Mouse (Mus musculus) kidney, embryonic 14.5 days (tissue): ENCODE data around the gene Alg5. TPM values are rescaled to one million over a fixed set of nuclear protein-coding genes. Genes with fewer than 3 reads are reported as not detected.

ENCODE experiments used
- ATAC-seq: fragments of 200-750 bp; cut with Nextera tagmentation; 2 replicates; pipeline ENCODE4 v1.8.0; 2017; ENCODE audit warnings: moderate number of reproducible peaks, mild to moderate bottlenecking, moderate TSS enrichment, moderate library complexity; ENCODE audit not compliant: low FRiP score, low TSS enrichment
- H3K27ac ChIP-seq: fragments of 300-500 bp; sonication (generic); 2 replicates; pipeline ENCODE4 v1.5.1; 2014; ENCODE audit warnings: low read depth, mild to moderate bottlenecking, low read length, moderate library complexity, mixed read lengths
- H3K27me3 ChIP-seq: fragments of 300-500 bp; sonication (generic); 2 replicates; pipeline ENCODE4 v1.6.1; 2014; ENCODE audit warnings: mild to moderate bottlenecking, low read length; ENCODE audit not compliant: control insufficient read depth, insufficient read depth
- H3K36me3 ChIP-seq: fragments of 300-500 bp; sonication (generic); 2 replicates; pipeline ENCODE4 v1.6.1; 2014; ENCODE audit warnings: low read length, mixed read lengths; ENCODE audit not compliant: control insufficient read depth, insufficient read depth
- H3K4me1 ChIP-seq: fragments of 300-500 bp; sonication (generic); 2 replicates; pipeline ENCODE4 v1.6.1; 2014; ENCODE audit warnings: low read length, mixed read lengths; ENCODE audit not compliant: control insufficient read depth, insufficient read depth
- H3K4me2 ChIP-seq: fragments of 300-500 bp; sonication (generic); replicated peaks from 2 replicates; pipeline ENCODE4 v1.6.1; 2014; ENCODE audit warnings: low read depth, mild to moderate bottlenecking, low read length
- H3K4me3 ChIP-seq: fragments of 300-500 bp; sonication (generic); 2 replicates; pipeline ENCODE4 v1.5.1; 2014; ENCODE audit warnings: mild to moderate bottlenecking, low read length
- H3K9ac ChIP-seq: fragments of 300-500 bp; sonication (generic); 2 replicates; pipeline ENCODE4 v1.6.1; 2014; ENCODE audit warnings: low read depth, mild to moderate bottlenecking, low read length, moderate library complexity
- H3K9me3 ChIP-seq: fragments of 300-500 bp; sonication (generic); 2 replicates; pipeline ENCODE4 v1.6.1; 2016; ENCODE audit warnings: low read length; ENCODE audit not compliant: control insufficient read depth
- WGBS: fragments of 180-500 bp; shearing (Covaris S2); extraction: QIAGEN DNeasy Blood & Tissue Kit; methylation state at CpG from one replicate; pipeline ENCODE4 v1.1.7; 2014; 5-methylcytosine and 5-hydroxymethylcytosine counted together
- polyA plus RNA-seq: library from polyadenylated mRNA; unstranded; fragments of >200 nt; fragmentation: Nextera tagmentation; extraction: Ambion mirVana; gene quantifications from 2 replicates; pipeline ENCODE4 v1.2.1, GENCODE M21; 2014

The Alg5 gene
- polyA plus RNA-seq, 1 experiment from 2014 or later, result 66.3 TPM

DNA sequence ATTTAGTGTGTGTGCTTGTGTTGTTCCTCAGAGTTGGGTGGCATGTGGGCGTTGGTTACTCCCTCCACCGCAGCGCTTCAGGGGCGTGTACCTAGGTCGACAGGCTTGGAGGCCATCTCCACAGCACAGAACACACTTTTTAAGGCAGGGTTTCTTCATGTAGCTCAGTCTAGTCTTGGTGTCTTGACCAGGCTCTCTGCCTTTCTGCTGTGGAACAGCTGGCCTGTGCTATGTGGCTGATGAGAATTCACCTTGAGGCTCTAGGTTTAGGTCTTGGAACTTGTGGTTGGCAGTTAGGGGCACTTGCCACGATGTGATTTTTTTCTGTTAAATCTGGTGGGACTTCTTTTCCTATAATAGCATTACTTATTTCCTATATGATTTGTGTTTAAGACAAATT is 21.1 kb upstream of the Alg5 start, which contains the start of gene Gm21958:
Gene Gm21958 (minus strand): TSS at position 101 of the 400 bp plus-strand sequence.
- Histone ChIP-seq H3K36me3 (peaks cover 81% of the 10 kb centered on the region), H3K4me2 (no peak within 1 kb of the TSS), H3K4me1 (no peaks in the 10 kb centered on the region), H3K27ac (no peak within 1 kb of the TSS), H3K9me3 (no peaks in the 10 kb centered on the region), H3K4me3 (no peak within 1 kb of the TSS), H3K9ac (no peak within 1 kb of the TSS), H3K27me3 (no peaks in the 10 kb centered on the region)
- 91% methylated on average over 6 of the region's 6 CpGs for WGBS
- no peak for ATAC-seq

DNA sequence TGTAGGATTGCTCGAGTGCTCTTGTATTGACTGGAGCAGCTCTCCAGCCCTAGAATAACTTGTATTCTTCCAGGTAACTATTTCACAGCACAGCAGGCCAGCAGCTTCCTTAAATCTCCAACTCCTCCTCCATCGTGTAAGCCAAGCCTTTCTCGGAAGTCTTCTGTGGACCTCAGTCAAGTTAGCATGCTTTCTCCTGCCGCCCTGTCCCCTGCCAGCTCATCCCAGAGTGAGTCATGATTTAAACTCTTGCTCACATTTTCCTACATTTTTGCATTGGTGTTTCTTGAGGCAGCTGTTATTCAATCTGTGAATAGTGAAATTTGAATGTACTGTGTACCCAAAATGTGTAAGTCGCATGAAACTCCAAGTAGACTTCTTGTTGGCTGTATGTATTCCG is 19.9 kb upstream of the Alg5 start:
- no peak overlapping the region for H3K4me2 ChIP-seq
- H3K27me3 ChIP-seq, result no peaks in the 10 kb centered on the region
- H3K4me1 ChIP-seq, result no peaks in the 10 kb centered on the region
- WGBS, result 90% methylated on average over 6 of the region's 6 CpGs
- H3K9ac ChIP-seq, result no peak overlapping the region
- no peak for ATAC-seq
- H3K27ac ChIP-seq, result no peak overlapping the region
- H3K4me3 ChIP-seq, result no peak overlapping the region
- no peaks in the 10 kb centered on the region for H3K9me3 ChIP-seq
- H3K36me3 ChIP-seq, result peaks cover 77% of the 10 kb centered on the region

DNA sequence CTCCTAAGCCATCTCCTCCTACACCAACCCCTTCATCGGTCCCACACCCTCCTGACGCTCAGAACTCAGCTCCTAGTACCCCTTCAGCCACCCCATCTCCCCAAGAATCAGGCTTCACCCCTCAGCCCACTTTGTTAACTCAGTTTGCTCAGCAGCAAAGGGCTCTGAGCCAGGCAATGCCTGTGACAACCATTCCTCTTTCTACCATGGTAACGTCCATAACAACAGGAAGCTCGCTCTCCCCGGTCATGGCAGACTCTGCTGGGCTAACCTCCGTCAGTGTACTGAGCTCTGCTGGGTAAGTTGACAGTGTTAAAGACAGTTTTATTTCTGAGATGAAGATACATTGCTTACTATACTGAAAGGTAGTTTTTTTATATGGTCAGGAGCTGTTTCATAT is 18.0 kb upstream of the Alg5 start:
- Histone ChIP-seq H3K36me3 (peaks cover 76% of the 10 kb centered on the region), H3K4me2 (no peak overlapping the region), H3K27ac (no peak overlapping the region)

DNA sequence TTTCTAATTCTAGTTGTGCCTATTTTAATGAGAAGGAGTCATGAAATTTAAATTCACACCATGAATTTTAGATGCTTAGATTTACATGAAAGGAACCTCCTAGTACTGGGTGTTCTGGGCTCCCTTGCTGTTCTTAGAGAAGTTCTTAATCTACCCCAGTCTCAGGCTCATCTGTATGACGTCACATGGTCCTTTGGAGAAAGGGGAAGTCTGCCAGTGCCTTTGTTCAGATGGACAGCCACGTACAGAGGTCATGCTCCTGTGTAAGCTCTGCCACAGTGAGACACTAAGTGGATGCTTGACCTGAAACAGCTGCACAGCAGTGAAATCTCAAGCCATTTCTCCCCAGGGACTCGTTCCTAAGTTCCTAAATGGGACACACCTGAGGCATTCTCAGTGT is 16.4 kb upstream of the Alg5 start:
- H3K27me3 ChIP-seq, result no peaks in the 10 kb centered on the region
- no peak overlapping the region for H3K9ac ChIP-seq
- H3K4me2 ChIP-seq, result no peak overlapping the region
- H3K9me3 ChIP-seq, result no peaks in the 10 kb centered on the region
- 77% methylated on average over 3 of the region's 3 CpGs for WGBS
- H3K27ac ChIP-seq, result no peak overlapping the region
- ATAC-seq, result no peak
- no peak overlapping the region for H3K4me3 ChIP-seq
- H3K4me1 ChIP-seq, result no peaks in the 10 kb centered on the region
- peaks cover 86% of the 10 kb centered on the region for H3K36me3 ChIP-seq

More for the DNA sequence above, 18.0 kb upstream of the Alg5 start:
- no peak overlapping the region for H3K4me3 ChIP-seq
- H3K9me3 ChIP-seq, result no peaks in the 10 kb centered on the region
- H3K9ac ChIP-seq, result no peak overlapping the region
- no peaks in the 10 kb centered on the region for H3K27me3 ChIP-seq
- ATAC-seq, result no peak
- 86% methylated on average over 6 of the region's 6 CpGs for WGBS
- H3K4me1 ChIP-seq, result no peaks in the 10 kb centered on the region

DNA sequence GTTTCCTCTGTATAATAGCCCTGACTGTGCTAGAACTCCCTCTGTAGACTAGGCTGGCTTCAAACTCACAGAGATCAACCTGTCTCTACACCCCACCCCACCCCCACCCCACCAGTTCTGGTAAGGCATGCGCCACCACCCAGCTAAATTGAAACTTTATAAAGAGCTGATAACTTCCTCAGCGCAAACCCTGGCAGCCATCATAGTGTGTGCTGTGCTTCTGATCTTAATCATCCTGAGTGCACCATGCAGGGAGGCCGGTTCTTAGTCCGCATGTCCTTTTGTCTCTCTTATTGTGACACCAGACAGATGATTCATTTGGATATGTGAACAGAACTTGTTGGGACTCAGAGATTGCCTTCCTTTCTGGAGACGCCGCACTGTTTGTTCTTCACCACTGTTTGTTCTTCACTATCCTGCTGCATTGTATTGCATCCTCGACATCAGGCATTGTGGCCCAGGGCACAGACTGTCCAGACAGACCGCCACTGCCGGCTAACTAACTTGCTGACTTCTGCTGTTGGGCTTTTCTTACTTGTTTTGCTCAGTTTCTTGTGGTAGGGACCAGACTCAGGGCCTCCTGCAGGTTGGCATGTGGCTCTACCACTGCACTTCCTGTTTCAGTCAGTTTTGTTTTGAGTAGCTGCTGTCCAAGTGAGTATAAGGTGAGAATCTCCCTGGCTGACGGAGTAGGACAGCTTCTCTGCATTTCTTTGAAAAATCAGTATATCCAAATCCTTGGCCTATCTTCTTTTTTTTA is 11.4 kb upstream of the Alg5 start:
- H3K4me3 ChIP-seq, result no peak overlapping the region
- no peak overlapping the region for H3K4me2 ChIP-seq
- no peaks in the 10 kb centered on the region for H3K9me3 ChIP-seq
- no peak overlapping the region for H3K27ac ChIP-seq
- H3K36me3 ChIP-seq, result peaks cover 77% of the 10 kb centered on the region
- no peaks in the 10 kb centered on the region for H3K4me1 ChIP-seq
- no peaks in the 10 kb centered on the region for H3K27me3 ChIP-seq
- no peak for ATAC-seq
- no peak overlapping the region for H3K9ac ChIP-seq
- 92% methylated on average over 10 of the region's 10 CpGs for WGBS

DNA sequence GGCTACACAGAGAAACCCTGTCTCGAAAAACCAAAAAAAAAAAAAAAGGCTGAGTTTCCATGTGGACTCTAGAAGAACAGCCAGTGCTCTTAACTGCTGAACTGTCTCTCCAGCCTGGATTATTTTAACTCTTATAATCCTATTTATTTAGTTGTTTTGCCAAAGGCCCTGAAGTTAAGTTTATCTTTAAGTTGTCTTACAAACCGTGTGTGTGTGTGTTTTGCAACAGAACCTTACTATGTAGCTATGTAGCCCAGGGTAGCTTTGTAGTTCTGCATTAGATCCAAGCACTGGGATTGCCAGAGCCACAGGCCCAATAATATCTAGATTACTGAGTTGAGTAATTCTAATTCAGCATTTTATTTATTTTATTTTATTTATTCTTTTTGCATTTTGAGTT is 10.0 kb upstream of the Alg5 start:
- Histone ChIP-seq H3K9ac (no peak overlapping the region), H3K4me2 (no peak overlapping the region), H3K9me3 (no peaks in the 10 kb centered on the region), H3K4me1 (no peaks in the 10 kb centered on the region), H3K27me3 (no peaks in the 10 kb centered on the region), H3K27ac (no peak overlapping the region), H3K4me3 (no peak overlapping the region), H3K36me3 (peaks cover 81% of the 10 kb centered on the region)
- no peak for ATAC-seq
- 82% methylated on average over 2 of the region's 2 CpGs for WGBS

DNA sequence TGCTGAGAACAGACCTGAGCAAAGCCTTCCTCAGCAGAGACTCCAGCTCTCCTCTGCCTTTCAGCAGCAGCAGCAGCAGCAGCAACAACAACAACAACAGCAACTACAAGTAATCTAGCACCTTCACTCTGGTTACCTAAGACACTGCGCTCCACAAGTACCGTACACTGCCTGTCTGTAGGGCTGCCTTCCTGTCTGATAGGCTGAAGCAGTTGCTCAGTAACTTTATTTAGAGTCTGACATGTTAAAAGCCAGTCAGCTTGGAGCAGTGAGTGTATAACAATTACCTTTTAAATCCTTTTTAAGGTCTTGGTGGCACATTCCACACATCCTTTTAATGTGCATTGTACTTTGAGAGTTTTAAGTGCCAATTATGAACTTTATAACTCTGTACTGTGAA is 7.8 kb upstream of the Alg5 start:
- Histone ChIP-seq H3K9ac (no peak overlapping the region), H3K27ac (no peak overlapping the region), H3K4me1 (no peaks in the 10 kb centered on the region), H3K9me3 (no peaks in the 10 kb centered on the region), H3K4me3 (no peak overlapping the region), H3K4me2 (no peak overlapping the region), H3K36me3 (peaks cover 82% of the 10 kb centered on the region), H3K27me3 (no peaks in the 10 kb centered on the region)
- no peak for ATAC-seq
- WGBS, result 91% methylated on average over 2 of the region's 2 CpGs

DNA sequence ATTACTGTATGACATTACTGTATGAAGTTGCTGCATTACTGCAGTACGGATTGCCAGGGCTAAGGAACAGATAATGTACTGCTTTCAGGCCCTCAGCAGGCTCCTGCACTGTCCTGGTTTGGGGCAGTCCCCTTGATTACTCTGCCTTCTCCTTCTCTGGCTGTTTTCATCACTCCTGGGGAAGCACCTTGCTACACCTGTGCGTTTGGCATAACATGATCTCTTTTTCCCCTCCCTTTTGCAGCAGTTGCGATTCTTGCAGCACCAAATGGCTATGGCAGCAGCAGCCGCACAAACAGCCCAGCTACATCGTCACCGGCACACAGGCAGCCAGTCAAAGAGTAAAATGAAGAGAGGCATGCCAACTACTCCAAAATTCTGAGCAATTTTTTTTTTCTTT is 7.2 kb upstream of the Alg5 start:
- Histone ChIP-seq H3K36me3 (peaks cover 82% of the 10 kb centered on the region), H3K4me1 (peaks cover 5% of the 10 kb centered on the region; the same call in 1 of the 2 replicates), H3K27me3 (no peaks in the 10 kb centered on the region), H3K9me3 (no peaks in the 10 kb centered on the region), H3K27ac (no peak overlapping the region), H3K4me3 (no peak overlapping the region), H3K9ac (no peak overlapping the region), H3K4me2 (no peak overlapping the region)
- ATAC-seq, result no peak
- WGBS, result 82% methylated on average over 6 of the region's 6 CpGs

DNA sequence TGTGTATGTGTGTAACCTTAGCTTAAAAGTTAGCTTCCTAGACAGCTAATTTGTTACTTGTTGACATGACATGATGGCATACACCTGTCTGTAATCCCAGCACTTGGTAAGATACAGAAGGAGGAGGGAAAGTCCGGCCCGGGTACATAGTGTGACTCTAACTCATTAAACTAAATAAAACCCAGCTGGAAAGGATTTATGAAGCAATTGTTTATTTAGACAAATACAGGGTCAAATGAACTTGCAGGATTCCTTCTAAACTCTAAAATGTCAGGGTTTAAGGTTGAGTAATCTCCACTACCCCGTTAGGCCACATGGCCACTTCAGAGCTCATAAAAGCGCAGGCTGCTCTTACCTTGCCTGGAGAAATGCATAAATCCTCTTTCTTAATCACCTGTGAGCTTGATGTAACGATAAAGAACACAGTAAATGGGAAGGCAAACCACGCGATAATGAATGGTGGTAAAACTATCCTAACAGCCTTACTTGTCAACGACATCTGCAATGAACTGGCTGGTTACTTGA is 3.7 kb upstream of the Alg5 start:
- no peak overlapping the region for H3K27ac ChIP-seq
- H3K9ac ChIP-seq, result no peak overlapping the region
- H3K36me3 ChIP-seq, result peaks cover 64% of the 10 kb centered on the region
- no peak overlapping the region for H3K4me3 ChIP-seq
- H3K4me1 ChIP-seq, result peaks cover 10% of the 10 kb centered on the region; the same call in 1 of the 2 replicates
- H3K27me3 ChIP-seq, result no peaks in the 10 kb centered on the region
- H3K9me3 ChIP-seq, result no peaks in the 10 kb centered on the region
- H3K4me2 ChIP-seq, result no peak overlapping the region
- peak; percentile 8; the same call in 1 of the 2 replicates for ATAC-seq
- WGBS, result 37% methylated on average over 8 of the region's 8 CpGs
